Mouse (Mus musculus): ENCODE results near the gene Sohlh1.

The Sohlh1 gene

GRCm38 (mm10) chr2:25847226-25847625, at the start of gene Sohlh1:
TSS of gene Sohlh1 (minus strand) at chr2:25847248.
- no peak for DNase-seq (ENCODE audit: extremely low spot score, low spot score)

- DNase-seq (ENCODE audit: extremely low spot score, low spot score) = no peak
Observed at GRCm38 (mm10) chr2:25892440-25892839, 45.4 kb upstream of the Sohlh1 start.

GRCm38 (mm10) chr2:25888144-25888543, 41.1 kb upstream of the Sohlh1 start:
- no peak for DNase-seq (ENCODE audit: extremely low spot score, low spot score)

GRCm38 (mm10) chr2:25887226-25887625, 40.2 kb upstream of the Sohlh1 start:
- DNase-seq (ENCODE audit: extremely low spot score, low spot score) = no peak

- DNase-seq (ENCODE audit: extremely low spot score, low spot score) = no peak
Observed at GRCm38 (mm10) chr2:25884756-25885155, 37.7 kb upstream of the Sohlh1 start.

GRCm38 (mm10) chr2:25882276-25882675, 35.2 kb upstream of the Sohlh1 start:
- no peak for DNase-seq (ENCODE audit: extremely low spot score, low spot score)

GRCm38 (mm10) chr2:25879061-25879460, 32.0 kb upstream of the Sohlh1 start:
- DNase-seq (ENCODE audit: extremely low spot score, low spot score) = no peak

GRCm38 (mm10) chr2:25878516-25878915, 31.5 kb upstream of the Sohlh1 start:
- DNase-seq (ENCODE audit: extremely low spot score, low spot score) = no peak

GRCm38 (mm10) chr2:25877736-25878268, 30.8 kb upstream of the Sohlh1 start:
- peak; percentile 21 for DNase-seq (ENCODE audit: extremely low spot score, low spot score)

GRCm38 (mm10) chr2:25877250-25877735, 30.2 kb upstream of the Sohlh1 start:
- DNase-seq (ENCODE audit: extremely low spot score, low spot score) = peak; percentile 23

GRCm38 (mm10) chr2:25866656-25867055, 19.6 kb upstream of the Sohlh1 start:
- no peak for DNase-seq (ENCODE audit: extremely low spot score, low spot score)

- no peak for DNase-seq (ENCODE audit: extremely low spot score, low spot score)
Observed at GRCm38 (mm10) chr2:25865412-25865811, 18.4 kb upstream of the Sohlh1 start.

- DNase-seq (ENCODE audit: extremely low spot score, low spot score) = no peak
Observed at GRCm38 (mm10) chr2:25864230-25864629, 17.2 kb upstream of the Sohlh1 start.

GRCm38 (mm10) chr2:25863337-25864131, 16.5 kb upstream of the Sohlh1 start, which contains the start of gene Kcnt1:
TSS of gene Kcnt1 (plus strand) at chr2:25863734.
- DNase-seq (ENCODE audit: extremely low spot score, low spot score) = peak; percentile 41

GRCm38 (mm10) chr2:25862696-25863270, 15.7 kb upstream of the Sohlh1 start:
- DNase-seq (ENCODE audit: extremely low spot score, low spot score) = no peak

- DNase-seq (ENCODE audit: extremely low spot score, low spot score) = no peak
Observed at GRCm38 (mm10) chr2:25862038-25862437, 15.0 kb upstream of the Sohlh1 start.

GRCm38 (mm10) chr2:25859891-25860290, 12.8 kb upstream of the Sohlh1 start:
- DNase-seq (ENCODE audit: extremely low spot score, low spot score) = no peak

- DNase-seq (ENCODE audit: extremely low spot score, low spot score) = no peak
Observed at GRCm38 (mm10) chr2:25853998-25854397, 7.0 kb upstream of the Sohlh1 start.

- no peak for DNase-seq (ENCODE audit: extremely low spot score, low spot score)
Observed at GRCm38 (mm10) chr2:25852626-25853025, 5.6 kb upstream of the Sohlh1 start.

GRCm38 (mm10) chr2:25850330-25850729, 3.3 kb upstream of the Sohlh1 start:
- peak; percentile 54 for DNase-seq (ENCODE audit: extremely low spot score, low spot score)

GRCm38 (mm10) chr2:25846516-25846915, 532 bp downstream of the Sohlh1 start:
- no peak for DNase-seq (ENCODE audit: extremely low spot score, low spot score)

GRCm38 (mm10) chr2:25844097-25844496, 3.0 kb downstream of the Sohlh1 start:
- DNase-seq (ENCODE audit: extremely low spot score, low spot score) = no peak
